Mouse (Mus musculus) intestine, embryonic 15.5 days (tissue): ENCODE results near the gene N4bp1. TPM values are rescaled to one million over a fixed set of nuclear protein-coding genes. Genes with fewer than 3 reads are reported as not detected.

Experiments
- ATAC-seq: fragments of 200-750 bp; cut with Nextera tagmentation; 2 replicates; pipeline ENCODE4 v1.8.0; 2017; ENCODE audit warnings: moderate TSS enrichment, moderate library complexity
- H3K27ac ChIP-seq: fragments of 300-500 bp; sonication (generic); 2 replicates; pipeline ENCODE4 v1.5.1; 2015; ENCODE audit warnings: mild to moderate bottlenecking, inconsistent platforms
- H3K27me3 ChIP-seq: fragments of 300-500 bp; sonication (generic); replicated peaks from 2 replicates; pipeline ENCODE4 v1.6.1; 2015; ENCODE audit warnings: inconsistent platforms
- H3K36me3 ChIP-seq: fragments of 300-500 bp; sonication (generic); 2 replicates; pipeline ENCODE4 v1.6.1; 2015; ENCODE audit warnings: inconsistent platforms
- H3K4me1 ChIP-seq: fragments of 300-500 bp; sonication (generic); replicated peaks from 2 replicates; pipeline ENCODE4 v1.6.1; 2015; ENCODE audit warnings: inconsistent platforms
- H3K4me2 ChIP-seq: fragments of 300-500 bp; sonication (generic); replicated peaks from 2 replicates; pipeline ENCODE4 v1.6.1; 2015; ENCODE audit warnings: mild to moderate bottlenecking, inconsistent platforms
- H3K4me3 ChIP-seq: fragments of 300-500 bp; sonication (generic); replicated peaks from 2 replicates; pipeline ENCODE4 v1.5.1; 2015; ENCODE audit warnings: inconsistent platforms
- H3K9ac ChIP-seq: fragments of 300-500 bp; sonication (generic); 2 replicates; pipeline ENCODE4 v1.6.1; 2015; ENCODE audit warnings: inconsistent platforms
- H3K9me3 ChIP-seq: fragments of 300-500 bp; sonication (generic); 2 replicates; pipeline ENCODE4 v1.6.1; 2016; ENCODE audit warnings: inconsistent platforms
- WGBS: fragments of 180-500 bp; shearing (Covaris S2); methylation state at CpG from one replicate; pipeline ENCODE4 v1.1.7; 2015; 5-methylcytosine and 5-hydroxymethylcytosine counted together
- polyA plus RNA-seq: library from polyadenylated mRNA; unstranded; fragments of >200 nt; fragmentation: Nextera tagmentation; extraction: Ambion mirVana; gene quantifications from 2 replicates; pipeline ENCODE4 v1.2.1, GENCODE M21; 2015

The N4bp1 gene
- polyA plus RNA-seq, 1 experiment from 2014 or later = 8.1 TPM

DNA sequence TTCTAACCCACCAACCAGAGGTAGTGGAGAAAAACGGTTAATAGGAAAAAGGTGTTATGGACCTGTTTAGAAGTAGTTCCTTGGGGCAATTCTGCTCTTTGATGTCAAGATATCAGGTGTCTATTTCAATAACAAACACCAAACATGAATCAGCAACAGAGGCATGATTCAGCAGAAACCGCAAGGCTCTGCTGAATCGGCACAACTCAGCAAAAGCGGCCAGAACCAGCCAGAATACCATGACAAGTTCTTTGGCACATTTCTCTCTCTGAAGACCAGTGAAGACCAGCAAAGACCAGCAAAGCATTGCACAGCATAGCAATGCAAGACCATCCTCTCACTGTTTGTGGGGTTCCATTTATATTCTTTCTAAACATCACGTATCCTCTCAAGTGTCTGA, 57.9 kb downstream of the N4bp1 start:
- ATAC-seq = no peak
- Histone ChIP-seq H3K4me2 (no peak overlapping the region), H3K4me3 (no peak overlapping the region), H3K27ac (no peak overlapping the region), H3K9ac (no peak overlapping the region), H3K36me3 (no peaks in the 10 kb centered on the region), H3K9me3 (no peaks in the 10 kb centered on the region), H3K4me1 (no peaks in the 10 kb centered on the region), H3K27me3 (no peaks in the 10 kb centered on the region)
- WGBS = 85% methylated on average over 5 of the region's 5 CpGs

DNA sequence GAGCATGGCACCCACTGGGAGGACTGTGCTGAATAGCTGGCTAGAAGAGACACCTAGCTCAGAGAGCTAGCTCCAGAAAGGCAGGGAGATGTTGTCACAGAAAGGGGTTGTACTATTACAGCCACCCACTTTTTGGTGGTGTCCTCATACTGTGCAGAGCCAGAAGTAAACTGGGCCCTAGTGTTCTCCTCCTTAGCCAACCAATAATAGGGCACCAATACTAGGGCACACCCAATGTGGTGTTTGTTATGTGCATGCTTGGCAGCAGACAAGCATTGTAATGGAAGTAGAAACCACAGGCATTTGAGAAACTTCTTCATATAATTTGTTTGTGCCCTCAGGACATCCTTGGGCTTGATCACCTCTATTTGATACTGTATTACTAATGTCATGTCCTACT, 58.5 kb downstream of the N4bp1 start:
- Histone ChIP-seq H3K4me1 (no peaks in the 10 kb centered on the region), H3K4me2 (no peak overlapping the region)
- no peak for ATAC-seq

DNA sequence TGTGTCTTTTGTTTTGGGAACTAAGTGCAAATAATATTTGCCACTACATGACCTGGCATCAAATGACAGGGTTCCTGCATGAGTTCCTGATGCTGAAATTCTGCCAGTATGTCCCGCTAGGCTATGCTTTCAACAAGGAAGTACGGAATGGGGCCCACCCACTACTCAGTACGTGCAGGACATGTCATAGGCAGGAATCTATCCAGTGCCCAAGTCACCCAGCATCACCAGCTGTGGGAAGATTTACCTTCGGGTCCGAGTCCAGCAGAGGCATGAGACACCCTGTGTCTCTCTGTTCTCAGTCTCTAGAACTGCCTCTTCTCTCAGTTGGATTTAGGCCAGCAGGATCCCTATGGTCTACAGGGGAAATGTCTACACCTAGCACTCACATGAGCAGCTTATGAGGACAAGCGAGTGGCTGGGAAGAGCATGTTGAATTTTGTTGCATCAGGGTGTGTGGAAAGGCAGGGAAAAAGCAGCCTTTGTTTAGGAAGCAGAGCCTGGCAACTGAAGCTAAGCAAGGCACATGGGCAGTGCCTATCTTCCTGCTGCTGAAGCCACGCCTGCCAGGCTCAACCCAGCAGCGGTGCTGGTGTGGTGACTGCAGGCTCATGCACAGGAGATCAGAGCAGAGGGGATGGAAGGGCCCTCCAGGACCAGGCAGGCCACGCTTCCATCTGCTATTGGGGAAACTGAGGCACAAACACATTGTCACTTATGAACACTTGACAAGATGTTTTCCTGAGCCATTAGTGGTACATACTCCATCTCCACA, 59.2 kb downstream of the N4bp1 start:
- Histone ChIP-seq H3K36me3 (no peaks in the 10 kb centered on the region), H3K4me1 (peaks cover 4% of the 10 kb centered on the region; the same call in 1 of the 2 replicates), H3K4me2 (no peak overlapping the region), H3K4me3 (no peak overlapping the region), H3K27ac (no peak overlapping the region), H3K27me3 (no peaks in the 10 kb centered on the region), H3K9ac (no peak overlapping the region), H3K9me3 (no peaks in the 10 kb centered on the region)
- ATAC-seq = no peak
- WGBS = 77% methylated on average over 9 of the region's 9 CpGs

More for the DNA sequence above, 58.5 kb downstream of the N4bp1 start:
- no peak overlapping the region for H3K4me3 ChIP-seq
- H3K9me3 ChIP-seq = no peaks in the 10 kb centered on the region
- no peaks in the 10 kb centered on the region for H3K27me3 ChIP-seq
- no peak overlapping the region for H3K9ac ChIP-seq
- H3K27ac ChIP-seq = no peak overlapping the region
- no peaks in the 10 kb centered on the region for H3K36me3 ChIP-seq

DNA sequence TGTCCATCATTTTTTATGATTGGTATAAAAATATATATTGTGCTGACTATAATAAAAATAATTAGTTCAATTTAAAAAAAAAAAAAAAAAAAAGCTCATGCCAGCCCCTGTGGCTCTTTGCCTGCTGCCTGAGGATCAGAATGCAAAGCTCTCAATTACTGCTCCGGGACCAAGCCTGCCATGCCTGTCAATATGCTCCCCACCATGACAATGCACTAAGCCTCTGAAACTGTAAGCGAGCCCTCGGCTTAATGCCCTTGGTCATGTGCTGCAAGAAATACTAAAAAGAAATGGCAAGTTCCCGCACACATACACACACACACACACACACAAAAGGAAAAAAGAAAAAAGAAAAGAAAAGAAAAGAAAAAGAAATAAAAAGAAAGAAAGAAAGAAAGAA, 60.3 kb downstream of the N4bp1 start:
- Histone ChIP-seq H3K27ac (no peak overlapping the region), H3K4me2 (no peak overlapping the region), H3K27me3 (no peaks in the 10 kb centered on the region), H3K4me1 (peaks cover 13% of the 10 kb centered on the region), H3K4me3 (no peak overlapping the region), H3K9me3 (no peaks in the 10 kb centered on the region), H3K9ac (no peak overlapping the region), H3K36me3 (no peaks in the 10 kb centered on the region)
- WGBS = 79% methylated on average over 4 of the region's 4 CpGs
- no peak for ATAC-seq

DNA sequence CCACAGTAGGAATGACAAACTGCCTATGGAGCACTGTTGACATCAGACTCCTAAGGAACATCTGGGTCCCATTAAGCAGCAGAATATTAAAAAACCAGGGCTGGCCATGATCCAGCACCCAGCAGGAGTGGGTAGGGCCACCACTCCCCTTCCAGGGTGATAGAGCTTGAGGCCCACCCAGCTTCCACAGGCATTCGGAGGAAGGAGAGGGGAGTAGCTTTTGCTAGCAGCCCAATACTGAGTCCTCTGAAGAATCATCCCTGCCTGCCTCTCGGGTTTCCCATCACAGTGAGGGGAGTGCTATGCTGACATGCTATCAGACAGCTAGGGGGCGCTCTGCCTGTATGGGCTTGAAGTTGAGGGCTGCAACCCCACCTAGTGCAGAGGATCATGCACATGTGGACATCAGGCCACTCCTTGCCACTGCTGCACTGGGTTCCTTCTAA, 64.3 kb downstream of the N4bp1 start:
- no peak overlapping the region for H3K4me3 ChIP-seq
- H3K27me3 ChIP-seq = no peaks in the 10 kb centered on the region
- 3% methylated on average over 3 of the region's 3 CpGs for WGBS
- no peaks in the 10 kb centered on the region for H3K9me3 ChIP-seq
- ATAC-seq = peak; percentile 63
- no peaks in the 10 kb centered on the region for H3K36me3 ChIP-seq
- no peak overlapping the region for H3K9ac ChIP-seq
- H3K4me2 ChIP-seq = no peak overlapping the region
- 0 out of 2 replicates have a peak overlapping the region, but pooled peaks have one; percentile 38 for H3K27ac ChIP-seq
- peaks cover 17% of the 10 kb centered on the region for H3K4me1 ChIP-seq

DNA sequence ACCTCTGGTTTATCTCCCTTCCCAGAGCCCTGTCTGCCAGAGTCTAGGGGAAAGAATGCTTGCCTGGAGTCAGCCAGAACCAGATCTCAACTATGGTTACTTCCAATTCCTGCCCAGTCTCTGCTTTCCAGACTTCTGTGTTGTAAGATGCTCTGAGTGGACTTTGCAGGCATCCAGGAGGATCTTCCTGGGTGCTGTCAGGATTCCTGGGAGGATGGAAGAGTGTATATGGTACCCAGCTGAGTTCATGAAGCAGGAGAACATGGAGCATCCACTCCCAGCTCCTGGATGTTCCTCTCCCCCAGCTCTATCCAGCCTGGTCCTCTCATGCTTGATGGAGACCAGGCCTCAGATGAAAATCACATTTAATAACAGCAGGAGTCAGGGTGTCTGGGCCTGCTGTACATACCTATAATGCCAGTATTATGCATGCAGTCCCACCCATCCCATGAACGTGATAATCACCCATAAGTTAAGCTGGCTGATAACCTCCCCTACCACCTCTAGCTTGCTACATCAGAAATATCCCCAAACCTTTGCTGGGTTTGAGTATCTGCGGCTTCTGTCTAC, 64.8 kb downstream of the N4bp1 start:
- Histone ChIP-seq H3K9ac (no peak overlapping the region), H3K4me1 (peaks cover 17% of the 10 kb centered on the region), H3K4me2 (no peak overlapping the region), H3K27ac (peak overlapping the region; percentile 38), H3K36me3 (no peaks in the 10 kb centered on the region), H3K9me3 (no peaks in the 10 kb centered on the region), H3K27me3 (no peaks in the 10 kb centered on the region), H3K4me3 (no peak overlapping the region)
- WGBS = 40% methylated on average over 2 of the region's 2 CpGs
- peak; percentile 55; the same call in 1 of the 2 replicates for ATAC-seq

DNA sequence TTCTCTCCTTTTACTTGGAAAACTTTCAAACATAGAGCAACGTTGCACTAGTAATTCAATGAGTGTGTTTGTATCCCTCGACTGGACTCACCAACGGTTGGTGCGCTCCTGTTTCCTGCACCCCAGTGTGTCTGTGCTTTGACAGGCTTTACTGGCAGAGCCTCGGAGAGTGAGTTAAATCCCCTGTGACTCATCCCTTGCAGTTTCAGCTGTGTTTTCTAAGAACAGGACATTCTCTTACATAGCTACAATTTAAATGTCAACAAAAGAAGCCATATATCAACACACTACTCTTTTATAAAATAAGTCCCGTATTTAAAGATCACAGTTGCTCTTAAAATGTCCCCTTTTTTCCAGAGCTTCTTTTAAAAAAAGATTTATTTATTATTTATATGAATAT, 65.6 kb downstream of the N4bp1 start:
- WGBS = 33% methylated on average over 6 of the region's 6 CpGs
- Histone ChIP-seq H3K4me2 (no peak overlapping the region), H3K9ac (no peak overlapping the region), H3K36me3 (no peaks in the 10 kb centered on the region), H3K9me3 (no peaks in the 10 kb centered on the region), H3K27ac (no peak overlapping the region), H3K27me3 (no peaks in the 10 kb centered on the region), H3K4me3 (no peak overlapping the region), H3K4me1 (peaks cover 17% of the 10 kb centered on the region)
- ATAC-seq = no peak

DNA sequence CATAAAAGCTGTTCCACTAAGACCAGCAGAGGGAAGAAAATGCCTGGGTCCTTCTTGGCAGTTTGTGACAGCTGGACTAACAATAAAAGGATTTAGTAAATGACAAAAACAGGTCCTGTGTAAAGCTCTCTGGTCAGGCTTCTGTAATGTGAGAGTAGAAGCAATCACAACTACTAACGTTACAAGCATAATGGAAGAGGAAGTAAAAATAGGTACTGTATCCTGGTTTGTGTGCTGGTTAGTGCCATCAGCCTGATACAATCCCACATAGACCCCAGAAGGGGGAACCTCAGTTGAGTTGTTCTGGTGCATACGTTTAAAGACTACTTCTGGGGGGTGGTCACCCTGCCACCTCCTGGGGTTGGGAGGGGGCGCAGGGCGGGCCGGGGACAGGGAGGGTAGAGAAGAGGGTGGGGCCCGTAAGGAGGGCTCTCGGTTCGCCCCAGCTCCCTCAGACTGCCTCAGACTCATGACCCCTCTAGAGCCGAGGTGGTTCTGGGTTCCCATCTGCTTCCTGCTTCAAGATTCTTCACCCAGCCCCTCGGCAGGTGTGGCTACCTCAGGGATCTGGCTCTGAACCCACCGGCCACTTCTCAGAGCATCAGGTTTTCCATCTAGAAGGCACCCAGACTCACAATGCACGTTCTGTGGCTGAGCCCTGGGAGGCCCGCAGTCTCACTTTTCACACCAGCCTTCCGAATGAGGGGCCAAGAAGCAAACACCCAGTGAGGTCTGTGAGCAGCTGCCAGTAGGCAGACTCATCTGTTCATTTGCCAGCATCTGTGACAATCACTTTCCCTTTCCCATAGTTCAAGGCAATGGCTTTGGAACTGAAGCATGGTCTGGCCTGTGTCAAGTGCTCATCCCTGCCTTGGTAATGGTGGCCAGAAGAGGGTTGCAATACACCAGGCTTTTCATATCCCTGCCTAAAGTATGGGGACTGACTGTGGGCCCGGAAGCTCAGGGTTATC, 75.8 kb downstream of the N4bp1 start:
- no peak overlapping the region for H3K9ac ChIP-seq

DNA sequence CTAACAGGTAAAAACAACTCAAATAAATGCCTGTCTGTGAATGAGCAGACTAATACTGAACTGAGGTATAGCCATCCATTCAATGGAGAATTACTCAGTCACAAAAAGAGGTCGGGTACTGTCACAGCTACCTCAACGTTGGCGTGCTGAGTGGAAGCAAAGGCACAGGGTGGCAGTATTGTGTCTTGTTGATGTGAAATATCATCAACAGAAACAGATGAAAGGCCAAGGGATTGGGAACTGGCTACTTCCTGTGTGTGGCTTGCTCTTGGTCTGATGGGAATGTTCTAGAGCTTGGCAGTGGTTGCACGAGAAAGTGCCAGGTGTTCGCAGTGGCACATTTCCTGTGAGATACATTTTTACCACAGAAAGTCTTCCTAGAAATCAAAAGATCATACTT, 76.8 kb downstream of the N4bp1 start:
- Histone ChIP-seq H3K36me3 (no peaks in the 10 kb centered on the region), H3K9ac (no peak overlapping the region), H3K27me3 (no peaks in the 10 kb centered on the region), H3K9me3 (no peaks in the 10 kb centered on the region), H3K4me3 (no peak overlapping the region), H3K27ac (no peak overlapping the region), H3K4me1 (no peaks in the 10 kb centered on the region), H3K4me2 (no peak overlapping the region)
- WGBS = 73% methylated on average over 5 of the region's 5 CpGs
- no peak for ATAC-seq

More for the DNA sequence above, 75.8 kb downstream of the N4bp1 start:
- H3K4me3 ChIP-seq = no peak overlapping the region
- no peak overlapping the region for H3K4me2 ChIP-seq
- WGBS = 77% methylated on average over 15 of the region's 15 CpGs
- no peaks in the 10 kb centered on the region for H3K4me1 ChIP-seq
- H3K27ac ChIP-seq = no peak overlapping the region
- H3K27me3 ChIP-seq = no peaks in the 10 kb centered on the region
- H3K36me3 ChIP-seq = no peaks in the 10 kb centered on the region
- ATAC-seq = no peak
- no peaks in the 10 kb centered on the region for H3K9me3 ChIP-seq

DNA sequence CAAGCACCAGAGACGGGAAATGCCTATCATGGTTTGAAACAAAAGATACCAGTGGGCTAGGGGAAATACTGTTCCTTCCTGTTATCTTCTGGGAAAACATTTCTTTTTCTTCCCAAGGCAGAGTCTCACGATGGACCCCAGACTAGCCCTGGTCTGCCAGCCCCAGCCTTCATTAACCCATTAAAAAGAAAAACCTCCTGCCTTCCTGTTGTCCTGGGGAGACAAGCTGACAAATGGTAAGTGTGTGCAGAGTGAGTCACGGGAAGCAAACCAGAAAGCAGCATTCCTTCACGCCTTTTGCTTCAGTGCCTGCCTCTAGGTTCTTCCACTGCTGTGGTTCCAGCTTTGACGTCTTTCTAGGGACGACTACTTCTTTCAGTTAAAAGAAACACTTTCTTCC, 83.1 kb downstream of the N4bp1 start:
- H3K4me2 ChIP-seq = no peak overlapping the region
- H3K27me3 ChIP-seq = no peaks in the 10 kb centered on the region
- no peak overlapping the region for H3K4me3 ChIP-seq
- H3K9me3 ChIP-seq = no peaks in the 10 kb centered on the region
- no peaks in the 10 kb centered on the region for H3K36me3 ChIP-seq
- H3K4me1 ChIP-seq = no peaks in the 10 kb centered on the region
- H3K9ac ChIP-seq = no peak overlapping the region
- H3K27ac ChIP-seq = no peak overlapping the region
- 42% methylated on average over 6 of the region's 6 CpGs for WGBS
- ATAC-seq = no peak

DNA sequence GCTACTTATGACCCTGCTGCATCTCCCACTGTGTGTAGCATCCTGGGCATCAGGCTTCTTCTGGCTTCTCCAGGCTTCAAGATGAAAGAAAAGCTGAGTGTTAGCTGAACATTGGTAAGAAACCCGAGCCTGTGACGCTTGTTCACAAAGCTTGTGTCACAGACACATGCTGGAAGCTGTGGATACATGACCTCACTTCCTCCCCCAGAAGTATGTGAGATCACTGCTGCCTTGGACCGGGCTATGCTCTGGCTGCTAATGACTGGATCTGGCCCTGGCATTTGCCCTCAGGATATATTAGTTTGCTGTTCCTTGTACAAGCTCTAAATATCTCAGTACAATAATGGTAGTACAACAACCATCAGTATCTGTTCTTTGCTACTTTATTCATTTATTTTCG, 84.1 kb downstream of the N4bp1 start:
- no peak overlapping the region for H3K4me3 ChIP-seq
- H3K9ac ChIP-seq = no peak overlapping the region
- H3K27ac ChIP-seq = no peak overlapping the region
- no peak overlapping the region for H3K4me2 ChIP-seq
- WGBS = 53% methylated on average over 4 of the region's 4 CpGs
- H3K4me1 ChIP-seq = no peaks in the 10 kb centered on the region
- no peaks in the 10 kb centered on the region for H3K9me3 ChIP-seq
- H3K27me3 ChIP-seq = no peaks in the 10 kb centered on the region
- H3K36me3 ChIP-seq = no peaks in the 10 kb centered on the region
- ATAC-seq = no peak

DNA sequence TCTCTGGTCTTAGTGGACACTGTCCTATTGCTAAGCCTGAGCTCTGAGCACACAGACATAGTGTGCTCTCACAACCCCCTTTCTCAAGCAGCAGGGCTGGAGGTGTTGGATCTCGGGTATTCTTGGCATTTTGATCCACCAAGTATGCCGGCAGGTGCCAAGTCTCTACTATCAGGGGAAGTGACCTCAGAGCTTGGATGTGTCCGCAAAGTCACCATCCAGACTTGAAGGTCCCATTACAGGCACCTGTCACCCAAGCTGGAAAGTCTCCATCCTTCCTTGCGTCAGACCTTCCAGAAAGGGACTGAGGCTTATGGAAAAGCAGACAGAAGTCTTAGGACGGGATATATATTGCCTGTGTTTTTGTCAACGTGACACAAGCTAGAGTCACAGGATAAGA, 86.9 kb downstream of the N4bp1 start:
- Histone ChIP-seq H3K9ac (no peak overlapping the region), H3K4me3 (no peak overlapping the region), H3K4me1 (no peaks in the 10 kb centered on the region), H3K27me3 (no peaks in the 10 kb centered on the region), H3K27ac (no peak overlapping the region), H3K9me3 (no peaks in the 10 kb centered on the region), H3K36me3 (no peaks in the 10 kb centered on the region), H3K4me2 (no peak overlapping the region)
- no peak for ATAC-seq
- 89% methylated on average over 6 of the region's 6 CpGs for WGBS
